Mouse (Mus musculus) midbrain, embryonic 15.5 days (tissue): ENCODE results near the gene Fgfrl1. TPM values are rescaled to one million over a fixed set of nuclear protein-coding genes. Genes with fewer than 3 reads are reported as not detected.

ENCODE experiments used
- ATAC-seq: fragments of 200-750 bp; cut with Nextera tagmentation; replicated peaks from 2 replicates; pipeline ENCODE4 v1.8.0; 2017; ENCODE audit warnings: moderate TSS enrichment
- H3K27ac ChIP-seq: fragments of 300-500 bp; sonication (generic); 2 replicates; pipeline ENCODE4 v1.5.1; 2015; ENCODE audit warnings: mild to moderate bottlenecking, inconsistent platforms
- H3K27me3 ChIP-seq: fragments of 300-500 bp; sonication (generic); replicated peaks from 2 replicates; pipeline ENCODE4 v1.6.1; 2015; ENCODE audit warnings: inconsistent platforms
- H3K36me3 ChIP-seq: fragments of 300-500 bp; sonication (generic); replicated peaks from 2 replicates; pipeline ENCODE4 v1.6.1; 2015; ENCODE audit warnings: inconsistent platforms
- H3K4me1 ChIP-seq: fragments of 300-500 bp; sonication (generic); 2 replicates; pipeline ENCODE4 v1.6.1; 2015; ENCODE audit warnings: inconsistent platforms
- H3K4me2 ChIP-seq: fragments of 300-500 bp; sonication (generic); 2 replicates; pipeline ENCODE4 v1.6.1; 2015; ENCODE audit warnings: inconsistent platforms, mild to moderate bottlenecking, moderate library complexity
- H3K4me3 ChIP-seq: fragments of 300-500 bp; sonication (generic); 2 replicates; pipeline ENCODE4 v1.5.1; 2015; ENCODE audit warnings: mild to moderate bottlenecking, inconsistent platforms
- H3K9ac ChIP-seq: fragments of 300-500 bp; sonication (generic); 2 replicates; pipeline ENCODE4 v1.6.1; 2015; ENCODE audit warnings: mild to moderate bottlenecking, inconsistent platforms
- H3K9me3 ChIP-seq: fragments of 300-500 bp; sonication (generic); 2 replicates; pipeline ENCODE4 v1.6.1; 2016; ENCODE audit warnings: inconsistent platforms
- WGBS: fragments of 180-500 bp; shearing (Covaris S2); methylation state at CpG from one replicate; pipeline ENCODE4 v1.1.7; 2015; ENCODE audit warnings: mixed read lengths; 5-methylcytosine and 5-hydroxymethylcytosine counted together
- polyA plus RNA-seq: library from polyadenylated mRNA; unstranded; fragments of >200 nt; fragmentation: Nextera tagmentation; extraction: Ambion mirVana; gene quantifications from 2 replicates; pipeline ENCODE4 v1.2.1, GENCODE M21; 2015

The Fgfrl1 gene
- polyA plus RNA-seq, 1 experiment from 2014 or later = 5.5 TPM

DNA sequence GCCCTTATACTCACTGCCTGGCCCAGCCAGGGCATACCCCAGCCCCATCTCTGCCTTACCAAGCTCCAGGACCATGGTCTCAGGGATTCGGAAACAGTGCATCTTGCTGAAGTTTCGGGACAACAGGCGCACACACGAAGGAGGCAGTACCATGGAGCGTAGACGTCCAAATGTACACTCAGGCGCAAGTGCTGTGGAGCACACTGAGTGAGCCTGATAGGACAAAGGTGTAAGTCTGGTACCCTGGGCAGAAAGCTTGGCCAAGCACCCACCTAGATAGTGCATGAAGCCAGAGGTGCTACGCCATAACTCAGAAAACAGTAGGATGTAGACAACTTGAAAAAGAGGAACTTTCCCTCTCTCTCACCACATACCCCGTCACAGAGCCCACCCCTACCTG lies 36.8 kb upstream of the Fgfrl1 start:
- Histone ChIP-seq H3K36me3 (peaks cover 27% of the 10 kb centered on the region; the same call in 1 of the 2 replicates), H3K4me1 (peaks cover 25% of the 10 kb centered on the region), H3K9me3 (no peaks in the 10 kb centered on the region), H3K9ac (no peak overlapping the region), H3K4me3 (no peak overlapping the region), H3K27me3 (no peaks in the 10 kb centered on the region), H3K27ac (no peak overlapping the region), H3K4me2 (no peak overlapping the region)
- WGBS = 95% methylated on average over 9 of the region's 9 CpGs
- no peak for ATAC-seq

DNA sequence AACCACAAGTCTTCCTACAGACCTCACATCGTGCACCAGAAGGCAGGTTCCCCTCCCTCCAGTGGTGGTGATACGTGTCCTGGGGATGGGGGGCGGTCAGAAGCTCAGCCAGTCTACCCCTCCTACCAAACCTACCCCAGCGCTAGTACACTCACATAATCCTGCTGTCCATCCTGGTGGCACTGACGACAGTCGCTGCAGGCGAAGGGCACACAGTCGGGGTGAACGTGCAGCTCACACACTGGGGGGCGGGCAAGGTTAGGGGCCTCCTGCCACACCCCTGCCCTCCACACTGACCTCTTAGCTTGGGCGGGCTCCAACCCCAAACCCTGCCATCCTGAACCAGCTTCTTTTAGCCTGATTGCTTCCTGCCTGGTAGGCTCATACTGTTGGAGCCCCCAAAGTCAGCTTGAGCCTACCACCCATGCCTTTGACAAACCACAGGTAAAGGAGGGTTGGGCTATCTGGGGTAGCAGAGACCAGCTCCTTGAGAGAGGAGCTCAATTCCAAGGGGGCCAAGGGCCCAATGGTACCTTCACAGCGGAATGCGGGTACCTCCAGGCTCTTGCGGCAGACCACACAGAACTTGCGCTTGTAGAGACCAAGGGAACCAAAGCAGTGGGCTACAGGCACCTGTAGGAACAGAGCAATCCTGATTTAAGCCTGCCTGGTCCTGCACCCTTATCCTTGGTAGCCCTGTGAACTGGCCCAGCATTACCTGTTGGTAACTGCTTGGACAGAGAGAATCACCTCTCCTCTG lies 36.1 kb upstream of the Fgfrl1 start:
- 94% methylated on average over 15 of the region's 15 CpGs for WGBS
- Histone ChIP-seq H3K27me3 (no peaks in the 10 kb centered on the region), H3K4me1 (peaks cover 29% of the 10 kb centered on the region), H3K9me3 (no peaks in the 10 kb centered on the region), H3K36me3 (peaks cover 27% of the 10 kb centered on the region; the same call in 1 of the 2 replicates), H3K27ac (no peak overlapping the region), H3K4me3 (no peak overlapping the region), H3K9ac (no peak overlapping the region), H3K4me2 (no peak overlapping the region)
- no peak for ATAC-seq

DNA sequence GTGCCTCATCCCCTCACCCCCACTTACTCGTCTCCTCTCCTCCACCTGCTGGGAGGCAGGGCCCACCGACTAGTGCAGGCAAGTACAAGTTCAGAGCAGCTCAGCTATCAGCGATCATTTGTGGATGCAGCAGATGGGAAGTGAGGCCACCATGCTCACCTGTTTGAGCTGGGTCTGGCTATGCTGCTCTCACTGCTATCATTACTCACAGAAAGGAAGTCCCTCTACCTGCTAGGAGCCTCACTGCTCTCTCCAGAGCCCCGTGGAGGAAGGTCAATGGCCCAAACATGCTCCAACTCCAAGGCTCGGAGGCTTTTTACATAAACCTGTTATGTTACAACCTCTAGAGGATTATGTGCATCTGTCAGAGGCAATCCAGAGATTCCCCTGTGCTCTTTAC lies 34.8 kb upstream of the Fgfrl1 start:
- no peak overlapping the region for H3K4me2 ChIP-seq
- H3K4me1 ChIP-seq = peaks cover 31% of the 10 kb centered on the region
- H3K36me3 ChIP-seq = peaks cover 27% of the 10 kb centered on the region; the same call in 1 of the 2 replicates
- no peaks in the 10 kb centered on the region for H3K9me3 ChIP-seq
- H3K27ac ChIP-seq = no peak overlapping the region
- H3K4me3 ChIP-seq = no peak overlapping the region
- H3K27me3 ChIP-seq = no peaks in the 10 kb centered on the region
- no peak overlapping the region for H3K9ac ChIP-seq
- WGBS = 83% methylated on average over 5 of the region's 5 CpGs
- no peak for ATAC-seq

DNA sequence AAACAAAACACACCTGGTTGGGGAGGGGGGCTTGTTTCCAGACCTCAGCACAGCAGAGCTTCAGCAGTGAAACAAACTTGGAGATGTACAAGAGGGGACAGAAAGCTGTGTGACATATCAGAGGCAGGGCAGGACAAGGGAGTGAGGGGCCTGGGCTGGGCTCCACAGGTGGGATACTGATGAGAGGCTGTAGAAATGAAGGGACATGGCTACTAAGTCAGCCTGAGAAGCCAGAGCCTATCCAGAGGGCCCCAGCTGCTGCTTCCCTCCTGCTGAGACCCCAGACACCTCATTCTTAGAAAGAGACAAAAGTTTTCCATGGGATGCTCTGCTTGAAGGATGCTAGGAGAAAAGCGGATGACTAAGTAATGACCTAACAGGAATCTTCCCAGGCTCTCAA lies 33.6 kb upstream of the Fgfrl1 start:
- H3K4me2 ChIP-seq = 0 out of 2 replicates have a peak overlapping the region, but pooled peaks have one; percentile 81
- 0 out of 2 replicates have a peak, but pooled peaks cover 3% of the 10 kb centered on the region for H3K27me3 ChIP-seq
- no peak for ATAC-seq
- WGBS = 86% methylated on average over 1 of the region's 1 CpGs
- H3K9me3 ChIP-seq = no peaks in the 10 kb centered on the region
- peaks cover 16% of the 10 kb centered on the region; the same call in 1 of the 2 replicates for H3K36me3 ChIP-seq
- peaks cover 31% of the 10 kb centered on the region for H3K4me1 ChIP-seq
- no peak overlapping the region for H3K4me3 ChIP-seq
- H3K27ac ChIP-seq = no peak overlapping the region
- no peak overlapping the region for H3K9ac ChIP-seq

DNA sequence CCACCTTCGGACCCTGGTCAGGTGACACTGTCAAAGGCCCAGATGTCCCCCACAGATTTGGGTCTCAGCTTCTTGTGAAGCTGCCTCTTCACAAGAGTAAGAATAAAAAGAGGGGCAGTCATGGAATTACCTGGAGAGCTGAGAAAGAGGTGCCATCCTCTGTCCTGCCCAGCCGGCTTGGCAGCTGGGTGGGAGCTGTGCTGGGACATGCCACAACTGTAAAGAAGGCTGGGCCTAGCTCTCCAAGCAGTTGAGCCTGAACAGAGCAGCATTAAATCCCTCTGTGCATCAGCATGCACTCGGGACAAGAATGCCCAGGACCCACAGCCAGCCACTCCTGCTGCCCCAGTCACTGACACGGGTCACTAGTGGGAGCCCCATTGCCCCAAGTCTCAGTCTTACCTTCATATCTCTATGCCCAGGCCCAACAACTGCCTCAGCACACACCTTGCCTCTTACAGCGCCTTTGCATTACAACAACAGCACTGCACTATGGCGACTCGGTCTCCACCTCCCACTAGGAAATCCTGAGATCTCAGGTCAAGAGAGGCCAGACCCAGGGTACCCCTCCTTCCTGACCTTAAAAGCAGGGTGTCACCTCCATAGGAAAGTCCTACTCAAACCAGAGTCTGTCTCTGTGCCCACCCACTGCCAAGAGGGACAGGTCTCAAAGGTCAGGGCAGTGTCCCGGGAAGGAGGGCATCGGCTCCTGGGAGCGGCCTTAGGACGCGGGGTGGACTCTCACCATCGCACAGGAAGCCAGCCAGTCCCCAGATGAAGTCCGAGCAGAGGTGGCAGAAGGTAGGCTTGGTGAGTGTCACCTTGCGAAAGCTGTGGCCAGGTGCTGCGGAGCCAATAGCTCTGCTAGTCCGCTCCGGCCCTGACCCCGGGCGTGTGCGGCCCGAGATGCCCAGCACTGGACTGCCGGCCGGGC lies 32.2 kb upstream of the Fgfrl1 start, which contains the start of gene Idua:
Idua (plus strand) TSS at position 634 of the 934 bp plus-strand sequence.
- Histone ChIP-seq H3K9me3 (no peaks in the 10 kb centered on the region), H3K4me2 (peak within 1 kb of the TSS; percentile 81), H3K9ac (peak within 1 kb of the TSS; percentile 88), H3K27ac (peak within 1 kb of the TSS; percentile 54), H3K4me3 (peak within 1 kb of the TSS; percentile 76), H3K27me3 (peaks cover 4% of the 10 kb centered on the region; the same call in 1 of the 2 replicates), H3K36me3 (0 out of 2 replicates have a peak, but pooled peaks cover 3% of the 10 kb centered on the region), H3K4me1 (peaks cover 31% of the 10 kb centered on the region)
- ATAC-seq = peak; percentile 57
- 9% methylated on average over 24 of the region's 24 CpGs for WGBS

DNA sequence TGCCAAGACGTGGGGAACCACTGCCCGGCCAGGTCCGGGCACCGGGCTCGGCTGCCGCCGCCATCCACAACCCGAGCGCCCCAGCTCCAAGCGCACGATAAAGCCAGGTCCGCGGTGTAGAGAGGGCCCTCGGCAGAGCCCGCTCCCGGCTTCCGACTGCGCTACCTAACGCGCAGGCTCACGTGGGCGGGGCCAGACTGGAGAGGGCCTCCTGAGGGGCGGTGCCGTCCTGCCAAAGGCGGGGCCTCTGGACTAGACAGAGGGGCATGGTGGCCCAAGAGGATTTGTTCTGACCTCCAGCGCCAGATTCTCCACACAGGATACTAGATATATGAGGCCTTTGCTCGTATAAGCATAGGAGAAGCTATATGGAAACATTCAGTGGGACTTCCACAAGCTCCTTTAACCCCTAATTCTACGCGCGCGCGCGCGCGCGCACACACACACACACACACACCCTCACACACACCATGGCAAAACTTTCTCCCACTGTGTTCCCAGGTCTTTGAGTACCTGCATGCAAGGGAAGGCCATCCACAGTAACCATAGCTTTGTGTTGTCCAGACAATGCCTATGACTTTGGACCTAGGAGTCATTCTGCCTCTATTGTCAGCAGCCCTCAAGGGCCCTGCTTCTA lies 31.4 kb upstream of the Fgfrl1 start:
- Histone ChIP-seq H3K36me3 (no peaks in the 10 kb centered on the region), H3K4me2 (peak overlapping the region; percentile 81), H3K27ac (peak overlapping the region; percentile 54), H3K4me3 (peak overlapping the region; percentile 76), H3K9ac (peak overlapping the region; percentile 88), H3K27me3 (peaks cover 8% of the 10 kb centered on the region; the same call in 1 of the 2 replicates), H3K4me1 (peaks cover 31% of the 10 kb centered on the region), H3K9me3 (no peaks in the 10 kb centered on the region)
- ATAC-seq = peak; percentile 98
- WGBS = 11% methylated on average over 36 of the region's 36 CpGs

DNA sequence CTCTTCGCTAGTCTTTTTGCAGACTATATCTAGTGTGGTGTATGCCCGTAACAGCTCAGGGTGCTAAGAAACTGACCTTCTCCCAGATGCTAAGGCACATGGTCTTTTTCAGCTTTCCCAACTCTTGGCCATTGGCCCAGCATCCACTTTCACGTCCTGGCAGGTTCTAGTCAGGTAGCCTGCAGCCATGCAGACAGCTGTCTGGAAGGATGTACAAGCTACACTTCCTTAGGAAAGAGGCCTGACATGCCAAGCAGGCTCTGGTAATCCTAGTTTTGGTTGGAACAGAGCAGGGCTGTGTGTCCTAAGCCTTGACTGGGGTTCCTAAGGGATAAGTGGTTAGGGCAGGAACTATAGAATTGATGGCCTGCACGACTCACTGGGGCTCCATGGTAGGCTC lies 29.4 kb upstream of the Fgfrl1 start:
- H3K27me3 ChIP-seq = peaks cover 8% of the 10 kb centered on the region; the same call in 1 of the 2 replicates
- no peak overlapping the region for H3K27ac ChIP-seq
- 84% methylated on average over 4 of the region's 4 CpGs for WGBS
- ATAC-seq = no peak
- H3K9ac ChIP-seq = no peak overlapping the region
- no peak overlapping the region for H3K4me2 ChIP-seq
- H3K9me3 ChIP-seq = no peaks in the 10 kb centered on the region
- no peaks in the 10 kb centered on the region for H3K36me3 ChIP-seq
- H3K4me1 ChIP-seq = peaks cover 29% of the 10 kb centered on the region
- no peak overlapping the region for H3K4me3 ChIP-seq

DNA sequence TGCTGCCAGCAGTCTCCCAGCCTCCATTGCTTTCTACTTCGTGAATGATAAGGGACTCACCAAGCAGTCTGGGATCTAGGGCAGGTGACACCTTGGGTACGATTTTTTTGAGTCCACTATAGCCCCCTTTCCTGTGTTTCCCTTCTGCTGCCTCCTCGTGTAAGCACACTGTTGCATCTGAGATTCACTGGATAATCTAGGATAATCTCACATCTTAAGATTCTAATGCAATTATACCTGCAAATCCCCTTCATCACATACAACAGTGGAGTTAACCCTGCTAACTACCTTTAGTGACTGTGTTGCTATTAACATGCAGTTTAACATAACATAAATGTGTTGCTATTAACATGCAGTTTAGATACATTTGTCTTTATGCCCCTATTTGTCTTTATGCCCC lies 27.1 kb upstream of the Fgfrl1 start:
- Histone ChIP-seq H3K9me3 (no peaks in the 10 kb centered on the region), H3K27me3 (peaks cover 8% of the 10 kb centered on the region; the same call in 1 of the 2 replicates), H3K4me3 (no peak overlapping the region), H3K27ac (no peak overlapping the region), H3K36me3 (no peaks in the 10 kb centered on the region), H3K4me2 (no peak overlapping the region), H3K4me1 (peaks cover 22% of the 10 kb centered on the region), H3K9ac (no peak overlapping the region)
- WGBS = 33% methylated on average over 3 of the region's 3 CpGs
- ATAC-seq = no peak

DNA sequence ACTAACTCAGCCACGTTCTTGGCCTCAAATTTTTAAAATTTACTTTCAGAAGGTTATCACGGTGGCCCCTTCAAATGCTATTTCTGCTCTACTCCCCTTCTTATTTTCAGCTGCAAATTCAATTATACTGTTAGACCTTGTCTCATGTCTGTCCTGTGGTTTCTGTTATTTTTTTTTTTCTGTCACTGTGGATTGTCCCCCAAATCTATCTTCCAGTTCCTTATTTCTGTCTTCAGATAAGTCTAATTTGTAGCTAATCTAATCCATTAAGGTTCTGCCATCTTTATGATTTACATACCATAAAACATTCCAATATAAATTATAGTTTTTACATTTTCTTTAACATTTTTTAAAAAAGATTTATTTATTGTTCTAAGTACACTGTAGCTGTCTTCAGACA lies 24.8 kb upstream of the Fgfrl1 start:
- Histone ChIP-seq H3K4me1 (peaks cover 22% of the 10 kb centered on the region), H3K36me3 (no peaks in the 10 kb centered on the region), H3K4me2 (no peak overlapping the region), H3K9ac (no peak overlapping the region), H3K27ac (no peak overlapping the region), H3K9me3 (no peaks in the 10 kb centered on the region; the same call in 1 of the 2 replicates), H3K4me3 (no peak overlapping the region), H3K27me3 (peaks cover 8% of the 10 kb centered on the region; the same call in 1 of the 2 replicates)
- 88% methylated on average over 2 of the region's 2 CpGs for WGBS
- ATAC-seq = no peak

DNA sequence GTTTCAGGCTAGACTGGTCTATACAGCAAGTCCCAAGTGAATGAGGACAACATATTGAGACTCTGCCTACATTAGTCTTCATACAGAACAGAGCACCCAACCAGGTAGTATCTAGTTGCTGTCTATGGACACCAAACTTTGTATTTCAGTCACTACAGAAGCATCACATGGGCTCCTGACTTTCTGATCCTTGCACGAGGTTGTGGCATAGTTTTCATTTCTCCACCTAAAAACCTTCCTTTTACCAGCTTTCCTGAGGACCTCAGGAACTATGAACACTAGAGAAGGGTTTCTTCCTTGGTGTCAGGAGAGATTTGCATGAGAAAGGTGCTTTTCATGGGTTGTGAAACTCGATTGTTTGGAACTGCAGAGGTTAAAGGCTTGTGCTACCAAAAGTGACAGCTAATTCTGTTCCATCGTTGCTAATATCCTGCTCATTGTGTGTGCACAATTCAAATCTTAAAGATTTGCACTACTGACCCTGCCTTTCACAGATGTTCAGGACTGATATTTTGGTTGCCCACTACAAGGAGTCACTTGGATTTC lies 23.7 kb upstream of the Fgfrl1 start:
- H3K27me3 ChIP-seq = peaks cover 6% of the 10 kb centered on the region; the same call in 1 of the 2 replicates
- WGBS = 9% methylated on average over 3 of the region's 3 CpGs
- H3K4me3 ChIP-seq = peak overlapping the region; percentile 50
- no peaks in the 10 kb centered on the region for H3K36me3 ChIP-seq
- H3K9ac ChIP-seq = peak overlapping the region; percentile 64
- peaks cover 22% of the 10 kb centered on the region for H3K4me1 ChIP-seq
- H3K27ac ChIP-seq = peak overlapping the region; percentile 87
- no peak; the same call in 1 of the 2 replicates for ATAC-seq
- H3K4me2 ChIP-seq = peak overlapping the region; percentile 69
- no peaks in the 10 kb centered on the region; the same call in 1 of the 2 replicates for H3K9me3 ChIP-seq
